Mouse (Mus musculus): ENCODE results near the gene Gm20388.
A peak's percentile ranks its signal among the peaks of the same experiment; 100 is the strongest.

- TF ChIP-seq POLR2A (IDR thresholded peaks at IDR 0.05; ENCODE audit: insufficient read depth, low read depth, low read length) (0 out of 2 replicates have a peak, but pooled peaks have one; percentile 29), CTCF (IDR thresholded peaks at IDR 0.05; ENCODE audit: insufficient read depth, low read depth, low read length) (peak; percentile 4; the same call in 1 of the 2 replicates)
Measured at GRCm38 (mm10) chr8:119992249-119992648, 81.6 kb downstream of the Gm20388 start, which contains the start of gene Crispld2.

All from olfactory bulb, adult 2 months (tissue).